In the genomic region with DNA sequence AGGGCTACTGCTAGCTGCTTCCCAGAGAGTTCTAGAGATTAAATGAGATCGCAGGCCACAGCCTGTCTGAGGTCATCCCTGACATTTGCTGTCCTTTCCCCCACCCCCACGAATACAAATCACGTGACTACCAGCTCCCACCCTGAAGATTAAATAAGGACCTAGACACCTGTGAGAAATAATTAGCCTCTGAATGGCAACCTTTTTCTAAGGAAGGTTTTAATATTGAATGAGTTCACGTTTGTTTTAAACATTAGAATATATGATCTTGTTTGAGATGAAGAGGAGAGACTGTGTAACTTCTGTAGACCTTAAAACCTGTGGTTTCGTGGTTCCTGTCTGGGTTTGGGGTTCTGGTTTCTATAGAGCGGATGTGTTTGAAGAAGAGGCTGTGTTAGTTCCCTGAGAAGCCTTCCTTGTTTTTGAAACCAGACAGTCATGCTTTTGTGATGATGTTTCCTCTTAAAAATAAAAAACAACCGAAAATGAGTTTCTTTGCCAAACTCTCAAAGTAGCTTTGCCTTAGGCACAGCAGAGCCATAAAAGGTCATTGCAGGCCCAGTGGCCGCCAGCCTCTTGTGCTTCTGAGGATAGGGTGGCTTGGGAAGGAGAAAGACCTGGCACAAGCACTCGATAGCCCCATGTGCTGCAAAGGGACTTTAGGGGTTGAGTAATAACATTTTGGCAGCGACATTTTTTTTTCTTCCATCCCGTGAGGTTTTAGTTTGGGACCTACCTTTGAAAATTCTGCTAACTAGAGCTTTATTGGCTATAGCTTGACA, we compare ENCODE assay signal across 10 mouse cellular contexts.
DNase-seq lines count a peak whose midpoint lies in the region; ATAC-seq lines count a peak whose summit lies in the region.
"Had no signal": no experiment of that assay in that cellular context is flagged by ENCODE, and none has a peak within 500 bp of the region (broad histone marks: within the 10 kb centered on the region; RNA-seq: fewer than 3 reads in every experiment).

No protein-coding gene starts in this region.

- 76% methylated on average over 11 of the region's 11 CpGs for WGBS in heart, embryonic 10.5 days

- intact Hi-C loops in left cerebral cortex, postnatal 4 days (cut with DNase I), result no loop called here

- peaks cover 63% of the 10 kb centered on the region for H3K27me3 ChIP-seq in heart, embryonic 10.5 days (ENCODE audit: insufficient read depth, poor library complexity, severe bottlenecking)
- H3K27me3 ChIP-seq: lung, embryonic 15.5 days had no signal

- H3K36me3 ChIP-seq in heart, embryonic 10.5 days, result no peaks in the 10 kb centered on the region
- H3K36me3 ChIP-seq: lung, embryonic 15.5 days had no signal

- peak; percentile 54 to 66 for DNase-seq in heart, adult 18-20 months
- no peak for DNase-seq in heart, embryonic 10.5 days (ENCODE audit: low spot score)
- peak; percentile 29 for DNase-seq in 416B (ENCODE audit: low read depth)
- DNase-seq in testis, postnatal 10 days (ENCODE audit: low spot score), result no peak
- DNase-seq in left cerebral cortex, postnatal 4 days, result no peak

- H3K27ac ChIP-seq in heart, embryonic 10.5 days, result no peak overlapping the region
- peak overlapping the region; percentile 64 for H3K27ac ChIP-seq in brown adipose tissue, adult 24 weeks (replicated peaks; ENCODE audit: low read depth, low read length)
- H3K27ac ChIP-seq: lung, embryonic 15.5 days; stomach, postnatal 0 days had no signal

- H3K4me3 ChIP-seq in heart, embryonic 10.5 days, result no peak overlapping the region
- H3K4me3 ChIP-seq in brown adipose tissue, adult 24 weeks (ENCODE audit: insufficient read depth, low read depth, low read length), result no peak overlapping the region
- H3K4me3 ChIP-seq: lung, embryonic 15.5 days had no signal

- H3K9me3 ChIP-seq in heart, embryonic 10.5 days, result no peaks in the 10 kb centered on the region
- H3K9me3 ChIP-seq: lung, embryonic 15.5 days had no signal

- peak; percentile 62 for ATAC-seq in inflammation-experienced regulatory T-cells, adult 6 months
- no peak for ATAC-seq in monocyte, adult 5-6 weeks (replicated peaks; ENCODE audit: insufficient number of reproducible peaks, low FRiP score, low TSS enrichment, poor library complexity, severe bottlenecking)

- H3K4me1 ChIP-seq in heart, embryonic 10.5 days, result peaks cover 44% of the 10 kb centered on the region
- peaks cover 22% of the 10 kb centered on the region for H3K4me1 ChIP-seq in brown adipose tissue, adult 24 weeks (ENCODE audit: control insufficient read depth, insufficient read depth, insufficient read length, low read length)

Comparison
In these comparisons a context has a peak if more than half of its experiments do, and no peak if none do; other contexts are left out.
1. DNase-seq: peak in heart, adult 18-20 months (2 of 2) and 416B (single experiment); none in heart, embryonic 10.5 days (single experiment), testis, postnatal 10 days (single experiment) and left cerebral cortex, postnatal 4 days (single experiment).